Mouse (Mus musculus): ENCODE results near the gene Slc26a1.
A peak's percentile ranks its signal among the peaks of the same experiment; 100 is the strongest.

Gene Slc26a1

GRCm38 (mm10) chr5:108628891-108629633 lies 46.3 kb downstream of the Slc26a1 start:
- peak in 1 of 2 experiments; percentile 15 for DNase-seq (ENCODE audit: low read depth in 1 of 2, low spot score in 2 of 2)

GRCm38 (mm10) chr5:108626050-108626660 lies 49.2 kb downstream of the Slc26a1 start:
- DNase-seq (ENCODE audit: low read depth in 1 of 2, low spot score in 2 of 2), result no peak

- DNase-seq (ENCODE audit: low read depth in 1 of 2, low spot score in 2 of 2), result no peak
Observed at GRCm38 (mm10) chr5:108621870-108622269, 53.5 kb downstream of the Slc26a1 start.
